Mouse (Mus musculus) forebrain, embryonic 13.5 days (tissue): Measurements from ENCODE around the gene Fndc8. TPM values are rescaled to one million over a fixed set of nuclear protein-coding genes. Genes with fewer than 3 reads are reported as not detected.

Source experiments
- polyA plus RNA-seq: library from polyadenylated mRNA; unstranded; fragments of >200 nt; fragmentation: Nextera tagmentation; extraction: Ambion mirVana; gene quantifications from 2 replicates; pipeline ENCODE4 v1.2.1, GENCODE M21; 2015

Fndc8 gene
- polyA plus RNA-seq, 1 experiment from 2014 or later: 0.22 TPM

Other genes with a start within 250 kb of the Fndc8 start
- gene Cct6b, start 127.8 kb upstream of the Fndc8 start, polyA plus RNA-seq: 0.18 and 0.42 TPM in 2 replicates
- gene Zfp830, start 127.8 kb upstream of the Fndc8 start, polyA plus RNA-seq: 34.8 and 38.1 TPM in 2 replicates
- 31.4 and 35.9 TPM in 2 replicates for gene Lig3, start 111.0 kb upstream of the Fndc8 start, polyA plus RNA-seq
- 14.4 and 15.1 TPM in 2 replicates for gene Rffl, start 20.9 kb upstream of the Fndc8 start, polyA plus RNA-seq
- 10.9 and 12.8 TPM in 2 replicates for gene Rad51d, start 1.5 kb upstream of the Fndc8 start, polyA plus RNA-seq
- gene Nle1, start 16.3 kb downstream of the Fndc8 start, polyA plus RNA-seq: 28.1 and 35.9 TPM in 2 replicates
- 0.25 and 0.40 TPM in 2 replicates for gene Unc45b, start 18.4 kb downstream of the Fndc8 start, polyA plus RNA-seq
- gene Slfn5, start 59.2 kb downstream of the Fndc8 start, polyA plus RNA-seq: 0.18 and 0.30 TPM in 2 replicates
- gene Slfn9, start 99.7 kb downstream of the Fndc8 start, polyA plus RNA-seq: 9.3 and 10.2 TPM in 2 replicates
- 0.09 and 0.17 TPM in 2 replicates for gene Slfn8, start 128.7 kb downstream of the Fndc8 start, polyA plus RNA-seq
- gene Slfn2, start 173.0 kb downstream of the Fndc8 start, polyA plus RNA-seq: 0.28 and 0.61 TPM in 2 replicates
- not detected in 2 replicates for gene Slfn1, start 224.7 kb downstream of the Fndc8 start, polyA plus RNA-seq